Mouse (Mus musculus): ENCODE measurements around the gene Asb2.

- TF ChIP-seq CTCF (IDR thresholded peaks at IDR 0.05; ENCODE audit: control insufficient read depth, insufficient read depth, insufficient replicate concordance, low read depth, low read length) (no peak), POLR2A (IDR thresholded peaks at IDR 0.05; ENCODE audit: control insufficient read depth, low read depth, low read length) (no peak)
Measured at GRCm38 (mm10) chr12:103380226-103380625, 24.4 kb upstream of the Asb2 start.
